Mouse (Mus musculus): ENCODE measurements around the gene Ccser1.

Ccser1 gene

DNA sequence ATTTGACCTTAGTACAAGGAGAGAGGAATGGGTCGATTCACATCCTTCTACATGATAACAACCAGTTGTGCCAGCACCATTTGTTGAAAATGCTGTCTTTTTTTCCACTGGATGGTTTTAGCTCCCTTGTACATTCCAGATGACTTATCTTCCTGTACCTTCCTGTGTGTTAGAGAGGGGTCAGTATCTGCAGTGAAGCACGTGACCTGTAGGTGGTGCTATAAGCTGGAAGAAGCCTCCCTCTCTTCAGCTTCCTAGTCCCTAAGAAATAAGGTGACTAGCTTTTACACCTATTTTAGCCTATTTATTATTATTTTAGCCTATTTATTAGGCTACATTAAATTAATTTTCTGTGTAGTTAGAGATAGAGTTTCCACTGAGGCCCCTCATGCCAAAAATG lies 506.9 kb downstream of the Ccser1 start:
- DNase-seq (ENCODE audit: low read depth): no peak

DNA sequence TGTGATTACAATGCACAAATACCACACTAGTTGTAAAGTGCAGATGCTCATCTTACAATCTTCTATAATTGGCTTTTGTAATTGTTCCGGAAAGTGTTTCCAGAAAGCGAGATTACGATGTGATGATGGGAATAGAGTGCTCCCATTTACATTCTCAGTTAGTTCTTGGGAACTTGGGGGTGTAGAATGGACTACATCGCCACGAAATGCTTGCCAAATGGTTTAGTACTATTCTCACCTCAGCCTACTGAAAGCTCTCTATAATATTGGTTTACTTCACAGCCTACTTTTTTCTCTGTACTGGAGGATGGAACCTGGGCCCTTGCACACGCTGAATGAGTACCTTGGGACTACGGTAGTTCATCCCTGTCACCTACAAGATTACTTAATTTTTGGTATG lies 522.9 kb downstream of the Ccser1 start:
- DNase-seq (ENCODE audit: low read depth): no peak

DNA sequence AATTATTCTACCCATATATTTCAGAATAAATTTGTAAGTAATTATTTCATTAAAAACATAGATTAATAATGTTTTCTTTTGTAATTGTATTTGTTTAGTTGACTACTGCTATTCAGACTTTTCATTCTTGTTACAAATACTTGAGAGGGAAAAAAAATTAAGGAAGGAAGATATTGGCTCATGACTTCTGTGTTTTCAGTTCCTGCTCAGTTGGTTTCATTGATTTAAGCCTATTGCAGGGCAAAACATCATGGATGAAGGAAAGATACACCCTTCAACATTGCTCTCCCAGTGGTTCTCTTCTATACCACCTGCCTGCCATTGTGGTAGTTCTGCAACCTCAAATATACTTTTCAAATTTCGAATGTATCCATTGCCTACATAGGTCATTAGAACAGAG lies 541.1 kb downstream of the Ccser1 start:
- DNase-seq (ENCODE audit: low read depth): no peak

DNA sequence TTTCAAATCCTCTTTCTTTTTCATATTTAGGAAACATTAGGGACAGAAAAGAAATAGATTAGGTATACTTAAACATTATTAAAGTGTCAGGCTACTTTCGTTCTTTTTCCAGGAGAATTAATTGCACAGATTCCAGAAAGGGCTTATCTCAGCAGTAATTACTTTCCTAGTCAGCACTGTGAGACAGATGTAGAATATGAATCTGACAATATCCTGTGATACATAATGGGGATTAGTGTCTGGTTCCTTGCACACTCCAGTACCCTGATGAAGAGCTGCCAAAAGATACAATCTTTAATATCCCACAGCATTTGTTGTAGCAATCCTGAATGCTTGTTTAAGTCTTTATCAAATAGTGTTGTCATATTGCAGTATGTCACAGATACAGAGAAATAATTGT lies 548.9 kb downstream of the Ccser1 start:
- DNase-seq (ENCODE audit: low read depth): no peak

DNA sequence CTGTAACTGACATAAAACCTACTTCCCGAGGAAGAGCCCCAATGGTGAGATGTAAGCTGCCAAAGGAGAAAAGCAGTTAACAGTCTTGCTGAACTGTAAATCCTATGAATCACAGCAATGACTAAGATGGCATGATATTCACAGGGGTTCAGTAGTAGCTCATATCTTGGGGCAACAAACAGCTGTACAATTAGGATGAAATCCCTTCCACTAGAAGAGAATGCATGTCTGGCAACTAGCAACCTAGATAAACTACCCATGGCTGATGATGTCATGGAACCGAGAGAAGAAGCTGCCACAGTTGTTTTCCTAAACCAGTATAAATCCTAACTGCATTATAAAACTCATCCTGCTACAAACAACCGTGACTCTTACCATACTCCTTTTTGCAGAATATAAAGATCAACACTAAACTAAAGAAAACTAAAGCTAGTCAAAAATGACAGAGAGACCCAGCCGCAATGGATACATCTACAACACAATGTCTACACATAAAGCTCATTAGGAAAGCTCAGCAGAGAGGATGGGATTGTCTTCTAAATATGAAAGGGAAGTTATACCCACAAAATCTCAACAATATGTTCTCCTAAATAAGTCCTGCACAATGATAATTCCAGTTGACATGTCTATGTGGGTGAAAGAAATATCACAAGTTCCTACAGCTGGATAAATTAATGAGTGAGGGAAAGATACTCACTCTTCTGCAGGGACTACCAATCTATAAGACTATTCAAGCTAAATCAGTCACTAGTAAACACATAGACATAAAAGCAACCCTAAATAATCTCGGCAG lies 550.2 kb downstream of the Ccser1 start:
- no peak for DNase-seq (ENCODE audit: low read depth)

DNA sequence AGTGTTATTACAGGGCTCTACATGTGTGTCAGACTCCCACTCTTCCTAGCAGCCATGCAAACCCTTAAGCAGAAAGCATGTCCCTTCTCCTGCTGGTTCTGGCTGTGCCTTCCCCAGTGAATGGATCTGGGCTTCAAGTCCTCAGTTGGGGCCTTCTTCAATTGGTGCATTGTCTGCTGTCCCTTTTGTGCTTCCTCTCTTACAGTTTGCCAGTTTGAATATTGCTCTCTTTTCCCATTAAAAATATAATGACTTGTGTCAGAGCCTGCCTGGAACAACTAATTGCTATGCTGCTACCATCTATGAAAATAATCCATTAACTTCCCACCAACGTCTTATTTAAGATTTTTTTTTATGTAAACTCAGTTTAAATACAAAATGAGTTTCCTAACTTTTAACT lies 566.2 kb downstream of the Ccser1 start:
- DNase-seq (ENCODE audit: low read depth): no peak

DNA sequence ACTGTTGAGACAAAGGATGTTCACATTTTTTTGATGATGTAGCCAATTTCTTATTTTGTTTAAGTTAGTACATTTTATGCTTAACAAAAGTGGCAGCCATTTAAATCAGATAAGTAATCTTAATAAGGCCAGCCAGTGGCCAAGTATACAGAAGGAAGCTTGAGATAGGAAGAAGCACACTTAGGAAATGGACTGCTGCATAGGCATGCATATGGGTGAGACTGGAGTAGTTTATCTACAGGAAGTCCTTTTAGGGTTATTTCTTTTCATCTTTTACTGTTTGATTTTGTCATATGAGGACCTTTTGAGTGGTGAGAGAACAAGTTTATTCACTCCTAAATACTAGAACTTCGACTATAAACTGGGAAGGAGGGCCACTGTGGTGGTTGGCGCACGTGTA lies 582.0 kb downstream of the Ccser1 start:
- DNase-seq (ENCODE audit: low read depth): no peak

DNA sequence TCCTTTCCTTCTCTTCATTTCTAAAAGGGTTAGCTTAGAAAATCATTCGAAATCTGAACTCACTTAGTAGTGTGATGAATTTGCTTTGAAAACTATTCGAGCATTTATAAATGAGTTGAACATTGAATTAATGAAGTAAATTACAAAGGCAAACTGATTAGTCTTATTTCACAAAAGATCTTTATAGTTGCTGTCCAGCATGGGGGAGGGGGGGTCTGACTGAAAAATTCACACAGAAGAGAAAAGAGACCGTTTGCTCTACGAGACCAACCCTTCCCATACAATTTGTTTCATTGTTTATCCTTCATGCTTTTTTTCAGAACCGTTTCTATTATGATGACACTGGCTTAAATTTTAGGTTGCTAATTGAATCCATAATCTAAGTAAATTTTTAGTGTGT lies 583.3 kb downstream of the Ccser1 start:
- no peak for DNase-seq (ENCODE audit: low read depth)

DNA sequence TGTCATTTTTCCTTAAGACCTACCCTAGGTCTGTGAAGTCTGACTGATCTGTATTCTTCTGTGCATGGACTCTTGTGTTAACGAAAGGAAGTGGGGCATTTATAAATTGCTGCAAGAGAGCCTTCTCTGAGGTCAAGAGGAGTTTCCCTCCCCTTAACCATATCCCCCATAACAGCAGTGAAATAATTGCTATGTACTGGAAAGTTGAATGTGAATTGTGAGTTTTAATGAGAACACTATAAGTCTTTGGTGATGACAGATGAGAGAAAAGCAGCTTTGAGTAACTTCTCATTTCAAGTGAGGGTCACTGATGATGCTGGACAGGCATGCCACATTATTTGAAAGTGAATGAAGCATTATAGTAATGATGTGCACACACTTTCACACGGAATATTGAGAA lies 585.7 kb downstream of the Ccser1 start:
- DNase-seq (ENCODE audit: low read depth): no peak

DNA sequence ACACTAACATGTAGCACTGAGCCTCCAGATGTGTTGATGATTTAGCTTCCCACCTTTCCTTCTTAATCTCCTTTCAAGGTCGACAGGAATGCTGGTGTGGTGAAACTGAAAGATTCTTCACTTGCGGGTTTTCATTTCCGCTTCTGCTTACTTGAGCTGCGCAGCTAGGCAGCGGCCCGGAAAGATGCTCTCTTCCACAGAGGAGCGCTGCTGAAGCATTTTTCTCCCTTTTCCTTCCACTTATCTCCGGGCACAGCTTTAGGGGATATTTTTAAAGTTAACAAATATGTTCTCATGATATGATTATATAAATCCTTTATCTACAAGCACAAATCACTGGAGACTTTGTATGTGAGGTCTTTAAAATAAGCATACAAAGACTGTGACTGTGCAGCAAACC lies 587.0 kb downstream of the Ccser1 start:
- no peak for DNase-seq (ENCODE audit: low read depth)

DNA sequence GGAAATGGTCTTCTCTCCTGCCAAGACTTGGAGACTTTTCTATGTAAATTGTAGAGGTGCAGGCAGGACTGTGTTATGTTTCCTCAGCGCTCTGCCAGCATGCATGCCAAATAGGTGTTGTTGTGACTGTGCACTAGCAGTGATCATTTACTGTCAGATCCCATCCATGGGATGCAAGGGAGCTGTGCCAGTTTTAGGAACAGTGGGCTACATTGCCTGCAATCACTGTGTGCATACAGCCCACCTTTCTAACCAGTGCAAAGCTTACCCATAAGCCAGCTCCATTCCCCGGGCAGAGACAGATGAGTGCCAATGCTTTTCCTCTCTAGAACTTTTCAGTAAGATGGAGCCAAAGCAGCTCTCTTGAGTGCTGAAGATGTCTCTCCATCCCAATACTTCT lies 606.6 kb downstream of the Ccser1 start:
- DNase-seq (ENCODE audit: low read depth): no peak

DNA sequence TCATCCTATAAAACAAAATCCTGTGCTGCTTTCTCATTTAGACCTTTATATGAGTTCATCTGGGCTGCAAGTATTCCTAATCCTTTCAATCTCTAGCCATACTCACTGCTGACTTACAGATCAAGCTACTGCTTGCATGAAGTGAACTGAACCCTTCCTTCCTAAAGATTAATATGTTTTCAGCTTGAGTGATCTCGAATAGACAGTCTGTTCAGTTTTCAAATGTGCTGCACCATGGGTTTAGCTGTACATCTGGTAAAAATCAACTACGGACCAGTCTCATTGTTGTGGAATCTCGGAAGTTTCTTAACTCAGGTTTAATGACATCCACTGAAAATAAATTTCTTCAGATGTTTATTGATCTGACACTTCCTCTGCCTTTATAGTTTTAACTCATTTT lies 620.8 kb downstream of the Ccser1 start:
- no peak for DNase-seq (ENCODE audit: low read depth)

DNA sequence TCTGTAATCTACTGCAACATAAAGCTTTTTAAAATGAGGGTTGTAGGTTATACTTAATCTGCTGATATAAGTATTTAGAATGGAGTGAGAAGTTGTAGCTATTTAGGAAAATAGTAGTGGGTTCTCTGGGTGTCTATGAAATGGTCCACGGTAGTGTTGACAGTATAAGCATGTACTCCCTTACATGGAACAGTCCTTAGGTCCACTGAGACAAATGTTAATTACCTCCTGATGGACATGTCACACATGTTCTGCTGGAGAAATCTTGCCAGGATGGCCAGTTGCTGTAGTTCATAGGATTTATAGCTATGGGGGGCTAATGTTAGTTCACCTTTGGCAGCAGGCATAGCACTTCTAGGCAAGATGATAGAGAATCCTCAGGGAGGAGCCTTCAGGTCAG lies 625.4 kb downstream of the Ccser1 start:
- no peak for DNase-seq (ENCODE audit: low read depth)

DNA sequence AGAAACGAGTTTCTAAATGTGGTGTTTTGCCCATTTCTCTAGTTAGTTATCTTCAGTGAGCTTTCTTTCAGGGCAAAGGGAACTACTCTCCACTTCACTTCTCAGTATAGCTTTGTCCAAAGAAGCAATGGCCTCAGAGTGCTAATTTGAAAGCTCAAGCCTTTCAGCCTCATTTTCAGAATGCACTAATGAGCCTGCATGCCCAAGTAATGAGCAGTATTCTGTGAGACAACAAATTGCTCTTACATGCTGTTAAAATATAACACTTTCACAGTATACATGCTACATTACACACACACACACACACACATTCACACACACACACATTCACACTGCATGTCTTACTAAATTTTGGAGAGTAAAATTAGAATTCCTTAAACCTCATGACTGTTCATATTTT lies 637.6 kb downstream of the Ccser1 start:
- no peak for DNase-seq (ENCODE audit: low read depth)

DNA sequence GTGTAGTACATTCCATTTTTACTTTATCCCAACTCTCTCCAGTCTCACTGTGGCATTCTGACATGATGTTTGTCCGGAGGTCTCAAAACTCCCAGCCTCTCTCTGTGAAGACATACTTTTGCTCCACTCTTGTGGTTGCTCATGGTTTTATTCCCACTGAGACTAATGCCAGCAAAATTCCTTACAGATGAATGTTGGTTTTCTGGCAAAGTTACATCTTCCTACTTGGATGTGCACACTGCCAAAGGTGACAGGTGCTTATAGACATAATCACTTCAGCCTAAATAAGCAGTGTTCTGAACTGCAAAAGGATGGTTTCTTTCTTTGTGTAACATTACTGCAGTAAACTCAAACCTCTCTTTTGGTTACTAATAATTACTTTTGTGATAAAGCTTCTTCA lies 696.2 kb downstream of the Ccser1 start:
- no peak for DNase-seq (ENCODE audit: low read depth)

DNA sequence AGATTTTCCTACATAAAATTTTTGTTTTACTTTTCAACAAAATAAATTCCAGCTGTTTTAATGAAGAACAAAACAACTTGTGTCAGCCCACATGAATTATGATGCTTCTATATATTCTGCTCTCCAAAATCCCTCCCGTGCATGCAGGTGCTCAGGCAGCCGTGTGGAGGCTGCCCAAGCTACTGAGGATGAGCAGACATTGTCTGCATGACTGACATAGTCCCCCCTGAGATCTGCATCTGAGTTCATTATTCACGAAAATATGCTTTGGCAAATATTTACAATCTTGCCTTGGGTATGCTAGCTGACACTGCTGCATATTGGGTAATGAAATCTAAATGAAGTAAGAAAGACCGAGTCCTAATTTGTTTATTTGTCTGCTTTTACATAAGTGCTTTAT lies 718.1 kb downstream of the Ccser1 start:
- DNase-seq (ENCODE audit: low read depth): no peak

DNA sequence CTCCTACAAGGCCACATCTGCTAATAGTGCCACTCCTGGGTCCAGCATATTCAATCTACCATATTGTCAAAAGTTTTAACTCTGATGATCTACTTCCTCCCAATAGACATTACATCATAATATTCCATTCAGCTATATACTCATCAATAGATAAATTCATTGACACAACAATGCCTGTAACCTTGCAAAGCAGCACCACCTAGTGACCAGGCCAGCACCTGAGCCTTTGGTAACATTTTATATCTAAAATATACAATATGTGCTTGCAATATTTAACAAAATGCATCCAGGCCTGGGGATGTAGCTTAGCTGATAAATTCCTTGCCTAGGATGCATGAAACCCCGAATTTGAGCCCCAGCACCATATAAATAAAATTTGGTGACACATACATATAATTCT lies 722.6 kb downstream of the Ccser1 start:
- DNase-seq (ENCODE audit: low read depth): peak; percentile 6

DNA sequence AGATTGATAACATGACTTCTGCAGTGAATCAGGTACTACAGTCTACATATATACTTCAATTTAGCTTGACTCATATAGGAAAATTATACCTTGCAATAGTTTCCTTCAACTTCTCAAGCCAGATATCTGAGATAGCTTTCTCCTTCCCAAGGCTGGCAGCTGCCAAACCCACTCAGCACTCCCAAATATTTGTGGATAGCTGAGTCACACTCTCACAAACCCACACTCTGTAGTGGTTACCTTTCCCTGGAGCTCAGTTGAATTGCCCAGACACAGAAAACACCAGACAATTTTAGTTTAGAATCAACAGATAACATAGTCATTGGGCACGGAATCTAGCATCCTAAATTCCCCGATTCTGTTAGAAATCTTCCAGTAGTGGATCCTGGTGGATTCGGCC lies 732.8 kb downstream of the Ccser1 start:
- DNase-seq (ENCODE audit: low read depth): no peak

DNA sequence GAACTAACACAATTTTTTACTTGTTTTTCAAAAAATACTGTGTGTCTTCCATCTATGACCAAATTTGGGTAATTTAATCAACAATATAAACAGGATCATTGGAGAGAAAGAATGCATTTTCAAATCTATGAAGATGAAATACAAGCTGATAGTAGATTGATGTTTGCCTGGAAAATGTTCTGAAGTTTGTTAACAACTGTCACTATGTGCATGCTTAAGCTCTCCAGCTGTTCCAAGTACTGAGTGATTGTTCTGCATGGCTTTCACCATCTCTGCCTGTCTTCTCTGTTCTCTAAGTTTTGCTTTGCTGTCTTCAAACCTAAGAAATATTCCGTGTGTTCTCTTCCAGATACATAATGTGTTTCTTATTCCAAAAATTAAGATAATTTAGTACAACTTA lies 751.5 kb downstream of the Ccser1 start:
- no peak for DNase-seq (ENCODE audit: low read depth)

DNA sequence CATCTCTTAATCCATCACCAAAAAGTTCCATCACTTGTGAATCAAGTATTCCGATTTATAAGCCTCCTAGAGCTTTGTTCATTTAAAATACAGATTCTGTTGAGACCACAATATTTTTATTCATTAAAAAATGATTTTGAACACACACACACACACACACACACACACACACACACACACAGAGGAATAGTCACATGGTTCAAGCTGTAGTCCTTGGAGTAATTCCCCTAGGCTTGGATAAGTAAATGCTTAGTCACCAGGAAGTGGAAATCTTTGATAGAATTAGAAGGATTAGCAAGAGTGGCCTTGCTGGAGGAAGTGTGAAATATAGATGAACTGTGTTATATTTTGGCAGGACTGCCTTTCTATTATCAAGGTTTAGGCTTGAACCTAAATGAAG lies 756.5 kb downstream of the Ccser1 start:
- no peak for DNase-seq (ENCODE audit: low read depth)

DNA sequence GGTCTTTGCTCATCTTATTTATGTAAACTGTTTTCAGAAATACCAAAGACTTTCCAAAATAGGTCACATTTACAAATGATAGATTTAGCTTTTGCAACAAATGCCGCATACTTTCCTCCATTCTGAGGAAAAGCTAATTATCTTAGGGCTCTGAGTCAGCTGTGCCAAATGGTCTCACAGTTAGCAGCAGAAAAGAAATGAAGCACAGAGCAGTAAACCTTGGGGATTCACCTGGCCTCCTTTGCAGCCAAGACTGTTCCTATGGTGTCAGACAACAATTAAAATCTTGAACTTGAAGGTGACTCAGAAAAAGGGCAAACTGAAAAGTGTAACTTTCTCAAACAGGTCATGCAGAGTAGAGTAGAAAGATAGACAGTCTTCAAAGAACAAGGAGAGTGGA lies 759.1 kb downstream of the Ccser1 start:
- no peak for DNase-seq (ENCODE audit: low read depth)

DNA sequence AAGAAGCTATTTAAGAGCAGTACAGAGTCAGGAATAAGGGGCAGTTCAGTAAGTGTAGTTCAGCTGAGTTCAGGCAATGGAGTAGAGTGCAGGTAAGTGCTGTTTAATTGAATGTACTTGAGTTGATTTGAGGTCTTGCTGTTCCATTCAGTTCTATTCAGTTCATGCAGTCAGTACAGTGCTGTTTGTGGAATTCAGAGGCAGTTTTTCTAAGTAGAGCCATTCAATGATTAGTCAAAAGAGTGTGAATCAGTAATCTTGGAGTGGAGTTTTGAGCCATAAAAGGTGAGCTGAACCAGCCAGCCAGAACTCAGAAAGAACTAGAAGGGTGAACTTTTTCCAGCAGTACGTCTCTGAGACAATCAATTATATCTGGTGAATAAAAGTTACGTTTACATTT lies 773.6 kb downstream of the Ccser1 start:
- DNase-seq (ENCODE audit: low read depth): no peak

DNA sequence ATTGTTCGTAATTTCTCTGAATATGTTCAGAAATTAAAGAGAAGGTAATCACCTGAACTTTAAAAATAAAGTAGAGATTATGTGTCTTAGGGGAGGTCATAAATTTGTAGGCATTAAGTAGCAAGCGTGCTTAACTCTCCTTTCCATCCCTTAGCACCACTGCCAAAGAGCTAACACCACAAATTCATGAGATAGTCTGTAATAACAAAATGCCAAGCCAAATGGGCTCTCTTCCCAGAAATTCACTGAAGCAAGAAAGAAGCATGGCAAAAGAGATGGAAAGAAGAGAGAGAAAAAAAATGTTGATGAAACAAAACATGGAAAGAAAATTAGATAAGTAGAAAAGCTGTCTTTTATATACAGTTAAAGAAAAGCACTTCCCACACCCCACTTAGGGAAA lies 796.8 kb downstream of the Ccser1 start:
- no peak for DNase-seq (ENCODE audit: low read depth)

DNA sequence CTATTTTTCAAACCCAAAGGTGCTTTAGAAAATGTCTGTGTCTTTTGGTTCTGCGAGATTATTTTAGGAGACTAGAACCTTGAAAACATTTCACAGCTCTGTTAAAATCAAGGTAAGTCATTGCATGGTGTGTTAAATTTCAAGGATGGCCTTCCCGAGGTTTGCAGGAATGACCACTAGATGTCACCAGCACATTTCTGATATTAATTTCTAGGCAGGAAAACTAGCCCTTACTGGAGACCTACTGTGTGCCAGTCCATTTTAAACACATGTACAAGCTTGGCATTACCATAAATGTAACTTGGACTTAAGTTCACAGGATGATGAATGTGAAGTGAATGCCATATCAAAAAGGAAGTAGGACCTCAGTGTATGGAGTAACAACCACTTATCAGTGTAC lies 798.3 kb downstream of the Ccser1 start:
- DNase-seq (ENCODE audit: low read depth): no peak

DNA sequence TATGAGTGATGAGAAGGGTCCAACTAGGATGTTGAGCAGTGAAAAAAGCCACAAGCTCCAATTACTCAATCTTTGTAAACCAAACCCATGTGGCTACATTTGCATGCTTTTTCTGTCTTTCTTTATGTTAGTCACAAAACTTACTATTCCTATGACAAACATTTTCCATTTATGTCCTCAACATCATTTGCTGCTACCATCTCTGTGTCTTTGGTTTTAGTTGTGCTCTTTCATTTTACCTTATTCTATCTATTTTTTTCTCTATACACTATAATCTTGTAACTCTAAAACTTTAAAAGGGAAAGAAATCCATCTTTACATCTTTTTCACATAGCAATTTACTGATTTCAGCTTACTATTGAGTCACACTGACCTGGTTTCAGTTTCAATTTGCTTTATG lies 834.2 kb downstream of the Ccser1 start:
- no peak for DNase-seq (ENCODE audit: low read depth)
